Mouse (Mus musculus) adrenal gland (tissue): ENCODE measurements around the gene Ccdc184.

Experiments
- intact Hi-C: fragments of 180-260 bp; cut with DNase I; formaldehyde crosslinking; loops from one replicate; pipeline ENCODE4 v1.15.1; 2025

Gene Ccdc184

DNA sequence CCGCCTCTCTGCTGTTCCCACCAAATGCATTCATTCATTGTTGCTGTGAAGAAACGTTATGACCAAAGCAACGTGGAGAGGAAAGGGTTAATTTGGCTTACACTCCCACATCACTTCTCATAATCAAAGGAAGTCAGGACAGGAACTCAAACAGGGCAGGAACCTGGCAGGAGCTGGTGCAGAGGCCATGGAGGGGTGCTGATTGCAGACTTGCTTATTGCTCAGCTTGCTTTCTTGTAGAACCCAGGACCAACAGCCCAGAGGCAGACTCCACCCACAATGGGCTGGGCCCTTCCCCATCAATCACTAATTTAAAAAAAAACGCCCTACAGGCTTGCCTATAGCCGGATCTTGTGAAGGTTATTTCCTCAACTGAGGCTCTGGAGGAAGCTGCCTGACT is 47.2 kb downstream of the Ccdc184 start:
- intact Hi-C loops = no loop called here
